Mouse (Mus musculus) kidney, adult 2 months (tissue): ENCODE results near the gene Galnt10. TPM values are rescaled to one million over a fixed set of nuclear protein-coding genes. Genes with fewer than 3 reads are reported as not detected.

Experiments
- DNase-seq: peaks from one replicate; pipeline ENCODE4 v3.0.0; 2021
- H3K27ac ChIP-seq: fragments of 200-500 bp; 2 replicates; pipeline ENCODE4 v1.5.1; 2012; ENCODE audit warnings: low read depth, low read length, control low read depth, inconsistent platforms; ENCODE audit not compliant: insufficient read depth
- H3K27me3 ChIP-seq: fragments of 200-500 bp; replicated peaks from 2 replicates; pipeline ENCODE4 v1.6.1; 2012; ENCODE audit warnings: mild to moderate bottlenecking, moderate library complexity, low read length, inconsistent platforms; ENCODE audit not compliant: control insufficient read depth, insufficient read depth
- H3K36me3 ChIP-seq: fragments of 200-500 bp; 2 replicates; pipeline ENCODE4 v1.6.1; 2012; ENCODE audit warnings: mild to moderate bottlenecking, moderate library complexity, low read length, inconsistent platforms; ENCODE audit not compliant: control insufficient read depth, insufficient read depth
- H3K4me1 ChIP-seq: fragments of 200-500 bp; 2 replicates; pipeline ENCODE4 v1.6.1; 2011; ENCODE audit warnings: low read length; ENCODE audit not compliant: control insufficient read depth, insufficient read depth
- H3K4me3 ChIP-seq: fragments of 200-500 bp; 2 replicates; pipeline ENCODE4 v1.5.1; 2011; ENCODE audit warnings: mild to moderate bottlenecking, low read depth, low read length, control low read depth; ENCODE audit not compliant: insufficient read depth
- CTCF ChIP-seq: fragments of 200-500 bp; conservative IDR thresholded peaks from 2 replicates; pipeline ENCODE4 v1.5.1; 2011; ENCODE audit warnings: low read depth, mild to moderate bottlenecking, control low read depth, low read length, moderate library complexity, mixed read lengths; ENCODE audit not compliant: insufficient read depth, insufficient read length
- POLR2A ChIP-seq: fragments of 200-500 bp; IDR thresholded peaks from one replicate; pipeline ENCODE4 v1.6.1; 2011; ENCODE audit warnings: low read depth, low read length, control low read depth
- WGBS: fragments of 180-500 bp; shearing (Covaris S2); methylation state at CpG from one replicate; pipeline ENCODE4 v1.1.7; 2018; 5-methylcytosine and 5-hydroxymethylcytosine counted together
- polyA plus RNA-seq: library from polyadenylated mRNA; depleted of rRNA; stranded (reverse); fragments of >200 nt; gene quantifications from 2 replicates; pipeline ENCODE4 v1.2.3, GENCODE M21; 2012

The Galnt10 gene
- polyA plus RNA-seq, 1 experiment, result 11.1 TPM

DNA sequence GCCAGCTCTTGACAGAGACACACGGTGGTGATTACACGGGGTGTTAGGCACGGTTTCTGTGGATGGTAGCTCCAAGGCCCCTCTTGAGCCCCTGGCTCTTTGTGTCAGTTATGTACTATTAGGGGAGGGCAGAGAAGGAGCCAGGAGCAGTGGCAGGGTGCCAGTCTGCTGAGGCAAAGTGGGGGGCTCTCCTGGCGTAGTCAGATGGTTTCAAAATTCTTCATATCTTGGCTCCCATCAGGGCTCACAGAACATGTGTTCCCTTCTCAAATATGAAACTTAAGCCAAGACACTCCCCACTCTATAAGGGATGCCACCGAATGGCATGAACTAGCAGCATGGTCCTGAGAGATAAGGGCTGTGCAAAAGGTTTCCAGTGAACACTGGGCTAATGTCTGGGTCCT, 20.8 kb upstream of the Galnt10 start:
- DNase-seq, result no peak
- Histone ChIP-seq H3K36me3 (no peaks in the 10 kb centered on the region), H3K4me1 (no peaks in the 10 kb centered on the region), H3K27ac (no peak overlapping the region), H3K27me3 (no peaks in the 10 kb centered on the region), H3K4me3 (no peak overlapping the region)
- WGBS, result 46% methylated on average over 5 of the region's 5 CpGs
- TF ChIP-seq POLR2A (no peak), CTCF (no peak)

DNA sequence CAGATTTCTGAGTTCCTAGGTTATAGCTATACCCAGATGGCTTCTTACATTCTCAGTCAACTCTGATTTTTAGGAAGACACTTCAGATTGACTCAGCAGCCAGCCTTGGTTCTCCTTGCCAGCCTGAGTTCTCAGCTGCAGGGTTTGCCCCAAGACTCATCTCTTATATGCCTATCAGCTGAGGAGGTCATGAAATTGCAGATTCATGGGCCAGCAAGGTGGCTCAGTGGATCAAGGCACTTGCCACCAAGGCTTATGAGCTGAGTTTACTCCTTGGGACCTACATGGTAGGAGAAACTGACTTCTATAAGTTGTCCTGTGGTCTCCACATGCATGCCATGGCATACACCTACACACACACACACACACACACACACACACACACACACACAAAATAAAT, 19.8 kb upstream of the Galnt10 start:
- DNase-seq, result no peak
- Histone ChIP-seq H3K36me3 (no peaks in the 10 kb centered on the region), H3K27me3 (no peaks in the 10 kb centered on the region), H3K4me3 (no peak overlapping the region), H3K27ac (no peak overlapping the region), H3K4me1 (no peaks in the 10 kb centered on the region)
- TF ChIP-seq POLR2A (no peak), CTCF (no peak)

DNA sequence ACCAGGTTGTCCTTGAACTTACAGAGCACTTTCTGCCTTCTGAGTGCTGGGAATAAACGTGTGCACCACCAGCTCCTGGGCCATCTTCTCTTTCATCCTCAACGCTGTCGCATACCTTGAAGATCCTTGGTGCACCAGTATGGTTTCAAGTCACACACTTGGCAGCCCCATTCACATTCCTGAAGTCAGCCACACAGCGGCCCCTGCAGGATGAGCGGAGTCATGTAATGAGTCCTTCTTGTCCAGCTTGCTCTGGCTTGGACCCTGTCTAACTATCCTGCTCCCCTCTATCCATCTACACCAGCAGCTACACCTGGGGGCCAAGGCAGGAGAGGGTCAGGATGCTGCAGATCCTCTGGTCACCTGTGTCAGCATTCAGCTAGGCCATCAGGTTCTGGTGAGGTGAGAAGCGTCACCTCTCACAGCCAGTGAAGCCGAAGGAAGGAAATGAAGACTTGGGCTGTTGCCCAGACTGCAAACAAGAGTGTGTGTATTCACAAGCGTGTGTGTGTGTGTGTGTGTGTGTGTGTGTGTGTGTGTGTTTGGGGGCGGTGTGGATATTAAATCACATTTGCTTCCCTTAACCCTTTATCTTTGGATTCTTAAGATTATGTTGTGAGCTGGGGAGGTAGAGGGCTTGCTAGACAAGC, 18.0 kb upstream of the Galnt10 start:
- no peaks in the 10 kb centered on the region for H3K27me3 ChIP-seq
- 54% methylated on average over 9 of the region's 9 CpGs for WGBS

DNA sequence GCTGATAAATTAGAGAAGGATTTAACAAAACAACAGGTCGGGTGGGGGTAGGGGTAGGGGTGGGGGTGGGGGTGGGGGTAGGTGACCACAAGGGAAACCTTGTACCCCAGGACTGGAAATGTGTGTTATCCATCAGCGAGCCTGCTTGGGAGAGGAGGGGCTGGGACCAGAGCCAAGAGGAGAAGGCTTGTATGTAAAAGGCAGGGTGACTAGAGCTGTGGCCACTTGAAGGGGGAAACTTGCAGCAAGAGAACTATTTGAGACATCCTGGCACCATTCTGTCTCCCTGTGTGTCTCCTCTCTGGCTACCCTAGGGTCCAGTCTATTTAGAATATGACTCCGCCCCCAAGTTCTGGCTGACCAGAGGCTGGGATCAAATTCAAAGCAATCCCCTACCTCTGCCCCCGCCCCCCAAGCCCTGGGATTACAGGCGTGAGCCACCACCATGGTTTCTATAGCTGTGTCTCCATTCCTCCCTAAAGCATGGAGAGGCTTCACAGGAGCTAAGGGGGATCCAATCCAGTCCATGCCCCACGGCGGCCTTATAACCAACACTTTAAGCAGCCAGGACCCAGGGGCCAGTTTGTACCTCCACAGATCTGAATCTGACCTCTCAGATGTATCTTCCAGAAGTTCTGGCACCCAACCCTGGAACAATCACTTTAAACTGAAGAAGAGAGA, 13.3 kb upstream of the Galnt10 start:
- TF ChIP-seq CTCF (no peak), POLR2A (no peak)
- H3K36me3 ChIP-seq, result no peaks in the 10 kb centered on the region
- 76% methylated on average over 7 of the region's 7 CpGs for WGBS
- no peak for DNase-seq
- no peaks in the 10 kb centered on the region for H3K27me3 ChIP-seq
- no peak overlapping the region for H3K27ac ChIP-seq
- no peaks in the 10 kb centered on the region for H3K4me1 ChIP-seq
- no peak overlapping the region for H3K4me3 ChIP-seq

More for the DNA sequence above, 18.0 kb upstream of the Galnt10 start:
- no peak overlapping the region for H3K27ac ChIP-seq
- no peak overlapping the region for H3K4me3 ChIP-seq
- no peaks in the 10 kb centered on the region for H3K4me1 ChIP-seq
- DNase-seq, result peak; percentile 41
- TF ChIP-seq CTCF (peak; percentile 35), POLR2A (no peak)
- no peaks in the 10 kb centered on the region for H3K36me3 ChIP-seq

DNA sequence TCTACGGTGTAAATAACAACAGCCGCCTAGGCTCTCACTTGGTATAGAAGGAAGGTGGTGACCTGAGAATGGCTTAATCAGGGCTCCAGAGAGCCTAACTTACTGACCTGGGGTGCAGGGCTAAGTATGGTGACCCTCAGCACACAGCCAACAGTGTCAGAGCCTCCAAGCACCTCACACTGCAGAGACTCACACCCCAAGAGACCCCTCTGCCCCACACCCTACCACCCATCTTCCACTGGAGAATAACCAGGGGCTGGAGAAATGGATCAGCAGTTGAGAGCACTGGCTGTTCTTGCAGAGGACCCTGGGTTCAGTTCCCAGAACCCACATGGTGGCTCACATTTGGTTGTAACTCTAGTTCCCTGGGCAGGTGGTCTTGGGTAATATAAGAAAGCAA, 12.2 kb upstream of the Galnt10 start:
- no peak overlapping the region for H3K4me3 ChIP-seq
- H3K27me3 ChIP-seq, result no peaks in the 10 kb centered on the region
- WGBS, result 89% methylated on average over 2 of the region's 2 CpGs
- no peak overlapping the region for H3K27ac ChIP-seq
- TF ChIP-seq CTCF (no peak), POLR2A (no peak)
- no peak for DNase-seq
- no peaks in the 10 kb centered on the region for H3K4me1 ChIP-seq
- no peaks in the 10 kb centered on the region for H3K36me3 ChIP-seq

DNA sequence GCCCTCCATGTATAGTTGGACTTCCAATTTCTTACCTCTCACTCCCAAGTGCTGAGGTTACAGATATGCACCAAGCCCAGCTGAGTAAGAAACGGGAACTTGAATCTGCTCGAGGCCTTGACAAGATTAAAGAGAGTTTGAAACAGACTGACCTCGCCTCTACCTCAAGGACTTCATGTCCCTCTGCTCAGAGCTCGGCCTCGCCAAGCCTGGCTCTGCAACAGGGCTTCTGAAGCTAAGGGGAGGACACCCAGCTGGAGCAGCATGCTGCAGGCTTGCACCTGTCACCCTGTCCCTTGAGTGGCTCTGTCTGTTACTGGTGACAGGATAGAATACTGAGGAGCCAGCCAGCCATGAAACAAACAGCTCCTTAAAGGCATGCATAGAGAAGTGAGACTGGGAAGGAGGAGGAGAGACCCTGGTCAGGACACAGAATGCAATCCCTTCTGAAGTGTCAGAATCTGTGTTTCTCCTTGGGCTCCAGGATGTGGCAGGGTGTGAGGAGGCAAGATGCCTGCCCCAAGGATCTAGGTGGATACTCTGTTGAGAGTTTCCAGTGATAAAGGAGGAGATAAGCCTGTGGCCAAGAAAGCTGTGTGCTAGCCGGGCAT, 11.2 kb upstream of the Galnt10 start:
- WGBS, result 58% methylated on average over 6 of the region's 6 CpGs
- Histone ChIP-seq H3K36me3 (no peaks in the 10 kb centered on the region), H3K27ac (no peak overlapping the region), H3K4me1 (no peaks in the 10 kb centered on the region), H3K27me3 (no peaks in the 10 kb centered on the region), H3K4me3 (no peak overlapping the region)
- TF ChIP-seq POLR2A (no peak), CTCF (no peak)
- no peak for DNase-seq

DNA sequence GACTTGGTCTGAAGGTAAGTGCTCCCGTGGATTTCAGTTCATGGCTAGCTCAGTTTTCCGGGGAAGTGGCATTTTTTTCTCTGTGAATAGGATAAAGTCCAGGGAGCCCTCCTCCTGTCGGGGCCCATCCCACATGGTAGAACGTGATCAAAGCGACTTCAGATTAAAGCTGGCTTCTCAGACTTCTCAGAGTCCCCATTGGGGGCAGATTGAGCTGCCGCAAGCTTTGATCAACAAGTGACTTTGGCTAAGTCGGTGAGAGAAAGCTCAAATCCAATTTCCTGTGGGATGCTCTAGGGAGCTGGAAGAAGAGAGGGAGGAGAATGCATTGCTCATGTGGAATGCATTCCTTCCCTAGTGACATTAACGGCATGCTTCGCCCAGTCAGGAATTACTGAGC, 10.1 kb upstream of the Galnt10 start:
- WGBS, result 22% methylated on average over 9 of the region's 9 CpGs
- H3K4me1 ChIP-seq, result no peaks in the 10 kb centered on the region
- H3K27me3 ChIP-seq, result no peaks in the 10 kb centered on the region
- DNase-seq, result no peak
- no peak overlapping the region for H3K4me3 ChIP-seq
- no peaks in the 10 kb centered on the region for H3K36me3 ChIP-seq
- TF ChIP-seq CTCF (no peak), POLR2A (no peak)
- no peak overlapping the region for H3K27ac ChIP-seq

DNA sequence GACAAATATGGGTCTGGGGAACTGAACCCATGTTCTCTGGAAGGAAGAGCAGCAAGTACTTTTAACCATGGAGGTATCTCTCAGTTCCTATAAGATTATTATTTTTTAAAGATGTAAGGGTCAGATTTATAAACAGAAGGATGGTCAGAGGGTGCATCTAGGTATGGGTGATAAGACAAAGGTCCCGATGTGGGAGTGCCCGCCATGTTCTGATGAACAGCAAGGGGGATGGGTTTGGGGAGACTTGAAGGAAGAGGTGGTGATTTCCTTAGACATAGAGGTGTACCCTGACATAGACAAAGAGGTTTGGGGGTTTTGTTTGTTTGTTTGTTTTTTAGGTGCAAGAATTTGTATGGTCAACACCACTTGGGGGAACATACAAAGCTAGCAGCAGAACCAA, 1.6 kb upstream of the Galnt10 start:
- Histone ChIP-seq H3K4me3 (no peak overlapping the region), H3K27ac (no peak overlapping the region), H3K27me3 (no peaks in the 10 kb centered on the region), H3K4me1 (no peaks in the 10 kb centered on the region), H3K36me3 (no peaks in the 10 kb centered on the region)
- no peak for DNase-seq
- TF ChIP-seq CTCF (no peak), POLR2A (no peak)
- 67% methylated on average over 2 of the region's 2 CpGs for WGBS
